Mouse (Mus musculus) liver, postnatal 0 days (tissue): ENCODE measurements at regions not wholly inside any gene's neighbourhood (a gene's known extent, or its start where the extent isn't known, plus 50 kb on each side); places are given as distances from the start of the nearest gene placed in this dataset.

Source experiments
- ATAC-seq: fragments of 200-750 bp; cut with Nextera tagmentation; 2 replicates; pipeline ENCODE4 v1.8.0; 2017; ENCODE audit warnings: mild to moderate bottlenecking, moderate library complexity
- DNase-seq: peaks from one replicate; pipeline ENCODE4 v3.0.0-alpha.2; 2016
- H3K27ac ChIP-seq: fragments of 300-500 bp; sonication (generic); 2 replicates; pipeline ENCODE4 v1.5.1; 2014; ENCODE audit warnings: antibody characterized with exemption, moderate library complexity, mild to moderate bottlenecking, low read depth
- H3K27me3 ChIP-seq: fragments of 300-500 bp; sonication (generic); 2 replicates; pipeline ENCODE4 v1.6.1; 2014; ENCODE audit warnings: low read length, control low read depth, mixed read lengths; ENCODE audit not compliant: insufficient read depth
- H3K36me3 ChIP-seq: fragments of 300-500 bp; sonication (generic); replicated peaks from 2 replicates; pipeline ENCODE4 v1.6.1; 2014; ENCODE audit warnings: mild to moderate bottlenecking, control low read depth, low read length, moderate library complexity, mixed read lengths; ENCODE audit not compliant: insufficient read depth
- H3K4me1 ChIP-seq: fragments of 300-500 bp; sonication (generic); 2 replicates; pipeline ENCODE4 v1.6.1; 2014; ENCODE audit warnings: antibody characterized with exemption, mild to moderate bottlenecking, control low read depth; ENCODE audit not compliant: insufficient read depth
- H3K4me2 ChIP-seq: fragments of 300-500 bp; sonication (generic); 2 replicates; pipeline ENCODE4 v1.6.1; 2014; ENCODE audit warnings: low read depth, mild to moderate bottlenecking, low read length, moderate library complexity, mixed read lengths
- H3K4me3 ChIP-seq: fragments of 300-500 bp; sonication (generic); 2 replicates; pipeline ENCODE4 v1.5.1; 2014; ENCODE audit warnings: low read depth, low read length
- H3K9ac ChIP-seq: fragments of 300-500 bp; sonication (generic); replicated peaks from 2 replicates; pipeline ENCODE4 v1.6.1; 2014; ENCODE audit warnings: mild to moderate bottlenecking, moderate library complexity
- H3K9me3 ChIP-seq: fragments of 300-500 bp; sonication (generic); 2 replicates; pipeline ENCODE4 v1.6.1; 2016; ENCODE audit warnings: mild to moderate bottlenecking, control low read depth, low read length, mixed read lengths
- CTCF ChIP-seq: sonication (generic); IDR thresholded peaks from 2 replicates; pipeline ENCODE4 v1.5.1; 2016; ENCODE audit warnings: antibody characterized with exemption, low read depth
- EP300 ChIP-seq: IDR thresholded peaks from 2 replicates; pipeline ENCODE4 v1.6.1; 2016; ENCODE audit warnings: antibody characterized with exemption, low read depth, mild to moderate bottlenecking
- WGBS: fragments of 180-500 bp; shearing (Covaris S2); extraction: QIAGEN DNeasy Blood & Tissue Kit; methylation state at CpG from one replicate; pipeline ENCODE4 v1.1.7; 2014; ENCODE audit not compliant: insufficient replicate concordance; 5-methylcytosine and 5-hydroxymethylcytosine counted together

- no peaks in the 10 kb centered on the region for H3K4me1 ChIP-seq
- peak overlapping the region; percentile 45 for H3K4me2 ChIP-seq
- peak; percentile 29; the same call in 1 of the 2 replicates for ATAC-seq
- no peaks in the 10 kb centered on the region for H3K27me3 ChIP-seq
- WGBS: 53% methylated on average over 18 of the region's 18 CpGs
- TF ChIP-seq EP300: no peak
- no peak for TF ChIP-seq CTCF
- no peak overlapping the region for H3K9ac ChIP-seq
- no peaks in the 10 kb centered on the region for H3K36me3 ChIP-seq
- no peak for DNase-seq
- H3K9me3 ChIP-seq: no peaks in the 10 kb centered on the region
- H3K27ac ChIP-seq: peak overlapping the region; percentile 39; the same call in 1 of the 2 replicates
- no peak overlapping the region for H3K4me3 ChIP-seq
Observed at GRCm38 (mm10) chr2:19049877-19050731, 52.0 kb downstream of the 4930426L09Rik start.

GRCm38 (mm10) chr2:19055500-19055899 is 57.4 kb downstream of the 4930426L09Rik start:
- no peaks in the 10 kb centered on the region for H3K9me3 ChIP-seq
- DNase-seq (no peak), ATAC-seq (no peak)
- H3K9ac ChIP-seq: no peak overlapping the region
- H3K4me3 ChIP-seq: no peak overlapping the region
- no peak overlapping the region for H3K27ac ChIP-seq
- H3K4me2 ChIP-seq: no peak overlapping the region
- TF ChIP-seq CTCF (no peak), EP300 (no peak)
- WGBS: 57% methylated on average over 2 of the region's 2 CpGs
- H3K4me1 ChIP-seq: no peaks in the 10 kb centered on the region; the same call in none of the 2 replicates
- H3K36me3 ChIP-seq: no peaks in the 10 kb centered on the region
- H3K27me3 ChIP-seq: no peaks in the 10 kb centered on the region

- DNase-seq (no peak), ATAC-seq (no peak)
- Histone ChIP-seq H3K4me2 (no peak overlapping the region), H3K27me3 (no peaks in the 10 kb centered on the region), H3K36me3 (no peaks in the 10 kb centered on the region), H3K9ac (no peak overlapping the region), H3K4me1 (no peaks in the 10 kb centered on the region; the same call in none of the 2 replicates), H3K4me3 (no peak overlapping the region), H3K9me3 (no peaks in the 10 kb centered on the region), H3K27ac (no peak overlapping the region)
- TF ChIP-seq CTCF: no peak
- TF ChIP-seq EP300: no peak
- 45% methylated on average over 5 of the region's 5 CpGs for WGBS
Observed at GRCm38 (mm10) chr2:19057859-19058258, 59.7 kb downstream of the 4930426L09Rik start.

- Histone ChIP-seq H3K9me3 (no peaks in the 10 kb centered on the region), H3K4me3 (no peak overlapping the region), H3K36me3 (no peaks in the 10 kb centered on the region), H3K4me2 (no peak overlapping the region), H3K27ac (no peak overlapping the region), H3K27me3 (no peaks in the 10 kb centered on the region), H3K4me1 (no peaks in the 10 kb centered on the region; the same call in none of the 2 replicates), H3K9ac (no peak overlapping the region)
- ATAC-seq: no peak
- TF ChIP-seq EP300 (no peak), CTCF (no peak)
- 60% methylated on average over 3 of the region's 3 CpGs for WGBS
- DNase-seq: no peak
Observed at GRCm38 (mm10) chr2:19058765-19059164, 60.6 kb downstream of the 4930426L09Rik start.

- Histone ChIP-seq H3K36me3 (no peaks in the 10 kb centered on the region), H3K27me3 (no peaks in the 10 kb centered on the region), H3K4me1 (no peaks in the 10 kb centered on the region; the same call in none of the 2 replicates), H3K4me2 (no peak overlapping the region), H3K4me3 (no peak overlapping the region), H3K27ac (no peak overlapping the region), H3K9ac (no peak overlapping the region), H3K9me3 (no peaks in the 10 kb centered on the region)
- no peak for DNase-seq
- no peak for ATAC-seq
- WGBS: 37% methylated on average over 5 of the region's 5 CpGs
- no peak for TF ChIP-seq EP300
- TF ChIP-seq CTCF: peak; percentile 25; the same call in 1 of the 2 replicates
Observed at GRCm38 (mm10) chr2:19059246-19059645, 61.1 kb downstream of the 4930426L09Rik start.

- TF ChIP-seq CTCF: no peak
- TF ChIP-seq EP300: no peak
- no peak overlapping the region for H3K4me2 ChIP-seq
- H3K36me3 ChIP-seq: no peaks in the 10 kb centered on the region
- no peak for ATAC-seq
- H3K27ac ChIP-seq: no peak overlapping the region
- H3K4me3 ChIP-seq: no peak overlapping the region
- H3K9ac ChIP-seq: no peak overlapping the region
- WGBS: 78% methylated on average over 9 of the region's 9 CpGs
- H3K9me3 ChIP-seq: no peaks in the 10 kb centered on the region
- H3K4me1 ChIP-seq: peaks cover 4% of the 10 kb centered on the region
- no peaks in the 10 kb centered on the region for H3K27me3 ChIP-seq
- no peak for DNase-seq
Observed at GRCm38 (mm10) chr2:19060218-19060915, 62.2 kb downstream of the 4930426L09Rik start.
